Comparison of ENCODE assay signal across 17 mouse cellular contexts in the genomic region with DNA sequence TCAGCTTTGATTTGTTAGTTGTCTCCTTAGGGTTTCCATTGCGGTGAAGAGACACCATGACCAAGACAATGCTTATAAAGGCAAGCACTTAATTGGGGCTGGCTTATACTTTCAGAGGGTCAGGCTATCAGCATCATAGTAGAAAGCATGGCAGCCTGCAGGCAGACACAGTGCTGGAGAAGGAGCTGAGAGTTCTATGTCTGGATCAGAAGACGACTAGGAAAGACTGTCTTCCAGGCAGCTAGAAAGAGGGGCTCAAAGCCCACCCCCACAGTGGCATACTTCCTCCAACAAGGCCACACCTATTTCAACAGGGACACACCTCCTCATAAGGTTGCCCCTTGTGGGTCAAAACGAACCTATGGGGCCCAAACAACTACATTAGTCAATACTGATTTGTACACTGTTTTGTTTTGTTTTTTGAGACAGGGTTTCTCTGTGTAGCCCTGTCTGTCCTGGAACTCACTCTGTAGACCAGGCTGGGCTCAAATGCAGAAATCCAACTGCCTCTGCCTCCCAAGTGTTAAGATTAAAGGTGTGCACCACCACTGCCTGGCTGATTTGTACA.
"Had no signal": no experiment of that assay in that cellular context is flagged by ENCODE, and none has a peak within 500 bp of the region (broad histone marks: within the 10 kb centered on the region; RNA-seq: fewer than 3 reads in every experiment).

No protein-coding gene starts in this region.

- ATAC-seq: liver, embryonic 12.5 days; liver, postnatal 0 days; lung, postnatal 0 days; midbrain, embryonic 13.5 days; midbrain, embryonic 15.5 days; midbrain, embryonic 16.5 days had no signal

- DNase-seq: left cerebral cortex, postnatal 4 days; liver; liver, embryonic 13.5 days; liver, postnatal 0 days; lung, adult 18-20 months; lung, adult 2 months; lung, embryonic 14.5 days; lung, postnatal 10 days; lung, postnatal 14 days; lung, postnatal 36 days; lung, postnatal 4 days; midbrain, embryonic 14.5 days had no signal
